Mouse (Mus musculus): Measurements from ENCODE around the gene Mast4. TPM values are rescaled to one million over a fixed set of nuclear protein-coding genes. Genes with fewer than 3 reads are reported as not detected.
"Not testable (repeated sequence)": the region's sequence is repeated elsewhere in the genome, so short reads cannot be mapped to it uniquely, and the experiment has no call there.

Gene Mast4
- polyA plus RNA-seq, 1 experiment from 2014 or later: 2.8 TPM

DNA sequence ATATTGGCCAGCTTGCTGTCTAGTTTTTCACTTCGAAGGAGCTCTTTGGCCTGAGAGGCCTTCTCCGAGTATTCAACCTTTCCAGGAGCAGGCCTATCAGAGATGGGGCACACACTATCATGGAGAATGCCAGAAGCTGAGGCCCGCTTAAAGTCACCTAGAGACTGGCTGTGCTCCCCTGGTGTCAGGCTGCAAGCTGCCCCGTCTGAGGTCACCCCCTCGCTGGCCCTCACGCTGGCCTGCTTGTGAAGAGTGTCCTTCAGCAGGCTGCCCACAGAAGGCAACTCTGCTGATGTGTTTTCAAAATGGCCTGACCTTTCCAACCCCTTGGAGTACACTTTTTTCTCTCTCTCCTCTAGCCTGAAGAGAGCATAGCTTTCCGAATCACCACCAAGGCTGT, 596.5 kb downstream of the Mast4 start:
- H3K4me2 ChIP-seq (ENCODE audit: low read depth, low read length): no peak overlapping the region
- H3K27me3 ChIP-seq (ENCODE audit: insufficient read depth, low read length): no peaks in the 10 kb centered on the region
- no peak overlapping the region for H3K4me3 ChIP-seq (ENCODE audit: low read depth, low read length)
- no peak overlapping the region for H3K27ac ChIP-seq (ENCODE audit: low read depth)
- DNase-seq: no peak
- peaks cover 29% of the 10 kb centered on the region for H3K36me3 ChIP-seq (replicated peaks; ENCODE audit: insufficient read depth, low read length)
- 85% methylated on average over 7 of the region's 7 CpGs for whole genome bisulfite sequencing (ENCODE audit: insufficient replicate concordance)
- H3K4me1 ChIP-seq (ENCODE audit: insufficient read depth): no peaks in the 10 kb centered on the region
- TF ChIP-seq EP300 (IDR thresholded peaks at IDR 0.05; ENCODE audit: low read depth): no peak
- no peak for TF ChIP-seq CTCF (IDR thresholded peaks at IDR 0.05; ENCODE audit: low read depth)
- no peaks in the 10 kb centered on the region for H3K9me3 ChIP-seq (ENCODE audit: low read length)
- no peak for ATAC-seq
- no peak overlapping the region for H3K9ac ChIP-seq (replicated peaks)

DNA sequence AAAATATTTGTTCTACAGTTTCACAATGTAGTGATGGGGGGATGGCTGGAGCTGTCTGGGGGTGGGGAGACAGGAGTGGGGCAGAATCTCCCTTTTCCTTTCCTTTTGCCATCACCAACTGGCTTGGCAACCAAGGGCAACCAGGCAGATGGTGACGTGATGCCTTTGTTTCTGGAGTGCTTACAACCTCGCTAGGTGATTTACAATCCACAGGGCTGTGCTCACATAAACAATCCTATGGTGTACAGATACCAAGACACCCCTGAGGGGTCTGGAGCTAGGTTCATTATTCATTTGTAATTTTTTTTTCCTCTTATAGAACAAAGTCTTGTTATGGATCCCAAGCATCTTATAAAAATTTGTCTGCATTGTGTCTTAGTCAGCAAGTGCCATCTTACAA, 601.2 kb downstream of the Mast4 start:
- Histone ChIP-seq H3K27ac (ENCODE audit: low read depth) (no peak overlapping the region), H3K4me1 (ENCODE audit: insufficient read depth) (no peaks in the 10 kb centered on the region), H3K36me3 (replicated peaks; ENCODE audit: insufficient read depth, low read length) (peaks cover 18% of the 10 kb centered on the region), H3K9me3 (ENCODE audit: low read length) (no peaks in the 10 kb centered on the region), H3K4me2 (ENCODE audit: low read depth, low read length) (no peak overlapping the region), H3K9ac (replicated peaks) (no peak overlapping the region), H3K4me3 (ENCODE audit: low read depth, low read length) (no peak overlapping the region), H3K27me3 (ENCODE audit: insufficient read depth, low read length) (no peaks in the 10 kb centered on the region)
- no peak for TF ChIP-seq EP300 (IDR thresholded peaks at IDR 0.05; ENCODE audit: low read depth)
- no peak for TF ChIP-seq CTCF (IDR thresholded peaks at IDR 0.05; ENCODE audit: low read depth)
- ATAC-seq (no peak), DNase-seq (no peak)
- WGBS (ENCODE audit: insufficient replicate concordance): 76% methylated on average over 2 of the region's 2 CpGs

DNA sequence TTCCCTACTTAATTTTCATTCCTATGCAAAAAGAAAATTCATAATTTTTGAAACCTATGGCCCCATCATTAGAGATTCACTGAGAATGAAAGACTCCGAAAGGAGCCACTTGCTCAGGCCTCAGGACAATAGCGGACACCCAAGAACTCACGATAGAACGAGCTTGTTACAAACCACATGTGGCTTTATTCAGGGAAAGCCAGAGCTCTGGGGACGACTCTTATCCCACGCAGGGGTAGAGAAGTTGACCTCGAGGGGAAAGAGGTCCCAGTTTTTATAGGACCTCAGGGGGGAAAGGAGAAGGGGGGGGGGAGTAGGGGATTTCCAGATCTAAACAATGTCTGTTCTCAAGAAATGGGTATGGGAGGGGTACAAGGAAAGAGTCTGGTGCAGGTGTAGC, 605.3 kb downstream of the Mast4 start:
- ATAC-seq; H3K9me3 ChIP-seq (ENCODE audit: low read length); H3K9ac ChIP-seq (replicated peaks); H3K36me3 ChIP-seq (replicated peaks; ENCODE audit: insufficient read depth, low read length); H3K4me3 ChIP-seq (ENCODE audit: low read depth, low read length); H3K4me1 ChIP-seq (ENCODE audit: insufficient read depth); H3K4me2 ChIP-seq (ENCODE audit: low read depth, low read length); DNase-seq; H3K27ac ChIP-seq (ENCODE audit: low read depth); H3K27me3 ChIP-seq (ENCODE audit: insufficient read depth, low read length): not testable (repeated sequence)
- 75% methylated on average over 7 of the region's 7 CpGs for WGBS (ENCODE audit: insufficient replicate concordance)

DNA sequence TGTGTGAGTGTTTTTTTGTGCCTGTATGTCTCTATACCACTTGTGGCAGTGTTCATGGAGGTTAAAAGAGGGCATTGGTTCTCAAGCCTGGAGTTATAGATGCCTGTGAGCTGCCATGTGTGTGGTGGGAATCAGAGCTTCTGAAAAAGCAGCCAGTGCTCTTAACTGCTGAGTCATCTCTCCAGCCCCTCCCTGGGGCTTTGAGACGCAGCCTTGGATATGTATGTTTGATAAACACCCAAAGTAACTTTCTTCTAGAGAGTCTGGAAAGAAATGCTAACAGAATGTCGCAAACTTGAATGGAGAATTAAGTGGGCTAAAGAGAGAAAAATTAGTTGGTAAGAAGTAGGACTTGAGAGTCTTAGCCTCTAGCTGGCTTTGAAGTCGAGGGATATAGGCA, 606.3 kb downstream of the Mast4 start:
- 61% methylated on average over 3 of the region's 3 CpGs for WGBS (ENCODE audit: insufficient replicate concordance)
- Histone ChIP-seq H3K9me3 (ENCODE audit: low read length) (no peaks in the 10 kb centered on the region), H3K27me3 (ENCODE audit: insufficient read depth, low read length) (no peaks in the 10 kb centered on the region), H3K36me3 (replicated peaks; ENCODE audit: insufficient read depth, low read length) (no peaks in the 10 kb centered on the region), H3K4me2 (ENCODE audit: low read depth, low read length) (no peak overlapping the region), H3K4me3 (ENCODE audit: low read depth, low read length) (no peak overlapping the region), H3K4me1 (ENCODE audit: insufficient read depth) (no peaks in the 10 kb centered on the region), H3K27ac (ENCODE audit: low read depth) (no peak overlapping the region), H3K9ac (replicated peaks) (no peak overlapping the region)
- ATAC-seq: no peak
- DNase-seq: no peak
- TF ChIP-seq EP300 (IDR thresholded peaks at IDR 0.05; ENCODE audit: low read depth) (no peak), CTCF (IDR thresholded peaks at IDR 0.05; ENCODE audit: low read depth) (no peak)

DNA sequence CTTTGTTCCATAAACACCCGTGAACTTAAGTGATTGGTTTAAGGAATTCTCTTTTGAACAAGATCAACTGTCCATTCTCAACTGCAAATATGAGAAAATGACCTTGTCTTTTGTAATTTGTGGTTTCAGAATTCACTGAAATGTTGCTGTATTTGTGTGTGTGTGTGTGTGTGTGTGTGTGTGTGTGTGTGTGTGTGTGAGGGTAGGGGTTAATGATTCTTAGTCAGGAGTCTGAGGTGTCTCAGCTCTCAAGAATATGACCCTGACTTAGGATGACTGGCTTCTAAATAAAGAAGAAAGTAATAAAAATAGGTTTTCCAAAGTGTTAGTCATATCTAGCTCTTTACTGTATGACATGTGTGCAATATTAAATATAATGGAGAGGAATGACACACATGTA, 607.4 kb downstream of the Mast4 start:
- Histone ChIP-seq H3K27ac (ENCODE audit: low read depth) (no peak overlapping the region), H3K36me3 (replicated peaks; ENCODE audit: insufficient read depth, low read length) (no peaks in the 10 kb centered on the region), H3K4me1 (ENCODE audit: insufficient read depth) (no peaks in the 10 kb centered on the region), H3K27me3 (ENCODE audit: insufficient read depth, low read length) (no peaks in the 10 kb centered on the region), H3K4me3 (ENCODE audit: low read depth, low read length) (no peak overlapping the region), H3K4me2 (ENCODE audit: low read depth, low read length) (no peak overlapping the region), H3K9me3 (ENCODE audit: low read length) (no peaks in the 10 kb centered on the region), H3K9ac (replicated peaks) (no peak overlapping the region)
- TF ChIP-seq CTCF (IDR thresholded peaks at IDR 0.05; ENCODE audit: low read depth): no peak
- TF ChIP-seq EP300 (IDR thresholded peaks at IDR 0.05; ENCODE audit: low read depth): no peak
- 78% methylated on average over 1 of the region's 1 CpGs for WGBS (ENCODE audit: insufficient replicate concordance)
- ATAC-seq (no peak), DNase-seq (no peak)

DNA sequence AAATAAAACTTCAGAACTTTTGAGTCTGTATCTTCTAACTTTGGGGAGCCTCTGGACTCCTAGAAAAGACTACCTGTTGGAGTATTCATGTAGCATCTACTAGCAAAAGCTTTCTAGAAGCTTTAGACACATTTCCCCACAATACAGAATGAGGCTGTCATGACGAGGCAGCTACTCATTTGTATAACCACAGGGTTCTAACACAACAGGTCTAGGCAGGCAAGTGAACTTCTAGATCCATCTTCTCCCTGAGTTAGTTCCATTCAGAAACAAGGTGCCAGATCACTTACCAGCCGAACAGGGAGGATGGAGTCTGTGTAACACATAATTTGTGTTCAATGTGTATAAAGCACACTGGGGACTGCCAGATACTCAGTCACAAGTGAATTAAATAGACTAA, 608.4 kb downstream of the Mast4 start:
- TF ChIP-seq EP300 (IDR thresholded peaks at IDR 0.05; ENCODE audit: low read depth) (no peak), CTCF (IDR thresholded peaks at IDR 0.05; ENCODE audit: low read depth) (no peak)
- 69% methylated on average over 2 of the region's 2 CpGs for WGBS (ENCODE audit: insufficient replicate concordance)

DNA sequence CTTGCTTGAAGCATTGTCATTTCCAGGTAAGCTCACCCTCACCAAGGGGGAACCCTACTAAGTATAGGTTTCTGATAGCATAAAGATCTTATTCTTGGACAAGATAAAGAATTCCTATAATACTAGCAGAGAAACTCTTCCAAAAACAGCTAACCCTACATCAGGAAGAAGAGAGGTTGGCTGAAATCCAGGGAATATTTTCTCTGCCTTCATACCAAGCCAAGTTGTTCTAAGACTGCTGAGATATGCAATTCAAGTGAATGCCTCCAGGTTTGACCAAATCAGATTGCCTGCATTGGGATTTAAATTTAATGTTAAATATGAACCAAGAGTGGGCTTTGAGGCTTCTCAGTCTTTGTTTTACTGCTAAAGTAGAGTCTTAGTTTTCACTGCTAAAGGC, 608.9 kb downstream of the Mast4 start:
- no peak for DNase-seq
- no peak overlapping the region for H3K9ac ChIP-seq (replicated peaks)

More for the DNA sequence above, 608.4 kb downstream of the Mast4 start:
- DNase-seq (no peak), ATAC-seq (no peak)
- Histone ChIP-seq H3K9ac (replicated peaks) (no peak overlapping the region), H3K4me3 (ENCODE audit: low read depth, low read length) (no peak overlapping the region), H3K4me1 (ENCODE audit: insufficient read depth) (no peaks in the 10 kb centered on the region), H3K27me3 (ENCODE audit: insufficient read depth, low read length) (no peaks in the 10 kb centered on the region), H3K9me3 (ENCODE audit: low read length) (no peaks in the 10 kb centered on the region), H3K4me2 (ENCODE audit: low read depth, low read length) (no peak overlapping the region), H3K27ac (ENCODE audit: low read depth) (no peak overlapping the region), H3K36me3 (replicated peaks; ENCODE audit: insufficient read depth, low read length) (no peaks in the 10 kb centered on the region)

More for the DNA sequence above, 608.9 kb downstream of the Mast4 start:
- Histone ChIP-seq H3K27me3 (ENCODE audit: insufficient read depth, low read length) (no peaks in the 10 kb centered on the region), H3K4me1 (ENCODE audit: insufficient read depth) (no peaks in the 10 kb centered on the region), H3K27ac (ENCODE audit: low read depth) (no peak overlapping the region), H3K36me3 (replicated peaks; ENCODE audit: insufficient read depth, low read length) (no peaks in the 10 kb centered on the region), H3K9me3 (ENCODE audit: low read length) (no peaks in the 10 kb centered on the region), H3K4me2 (ENCODE audit: low read depth, low read length) (no peak overlapping the region), H3K4me3 (ENCODE audit: low read depth, low read length) (no peak overlapping the region)
- ATAC-seq: no peak
- no peak for TF ChIP-seq EP300 (IDR thresholded peaks at IDR 0.05; ENCODE audit: low read depth)
